Mouse (Mus musculus) thymus, postnatal 0 days (tissue): Measurements from ENCODE around the gene Pde9a. TPM values are rescaled to one million over a fixed set of nuclear protein-coding genes. Genes with fewer than 3 reads are reported as not detected.
"Not testable (repeated sequence)": the region's sequence is repeated elsewhere in the genome, so short reads cannot be mapped to it uniquely, and the experiment has no call there.

Experiments used
- DNase-seq: peaks from one replicate; pipeline ENCODE4 v3.0.0-alpha.2; 2015; ENCODE audit warnings: low spot score
- polyA plus RNA-seq: library from polyadenylated mRNA; unstranded; fragments of >200 nt; fragmentation: Nextera tagmentation; extraction: Ambion mirVana; gene quantifications from 2 replicates; pipeline ENCODE4 v1.2.1, GENCODE M21; 2015

The Pde9a gene
- 1.4 and 1.6 TPM in 2 replicates for polyA plus RNA-seq

- DNase-seq = peak; percentile 36
Observed at GRCm38 (mm10) chr17:31385671-31386665, at the start of gene Pde9a. Pde9a (plus strand) TSS chr17:31386210.

- DNase-seq = no peak
Observed at GRCm38 (mm10) chr17:31339769-31340168, 46.2 kb upstream of the Pde9a start.

- DNase-seq = no peak
Observed at GRCm38 (mm10) chr17:31342191-31342590, 43.8 kb upstream of the Pde9a start.

- DNase-seq = peak; percentile 81
Observed at GRCm38 (mm10) chr17:31344172-31344801, 41.7 kb upstream of the Pde9a start.

- DNase-seq = no peak
Observed at GRCm38 (mm10) chr17:31344816-31345215, 41.2 kb upstream of the Pde9a start.

- DNase-seq = no peak
Observed at GRCm38 (mm10) chr17:31348129-31348528, 37.9 kb upstream of the Pde9a start.

GRCm38 (mm10) chr17:31349388-31349787 is 36.6 kb upstream of the Pde9a start:
- no peak for DNase-seq

GRCm38 (mm10) chr17:31351984-31352383 is 34.0 kb upstream of the Pde9a start:
- DNase-seq = no peak

GRCm38 (mm10) chr17:31353255-31353654 is 32.8 kb upstream of the Pde9a start:
- DNase-seq = no peak

- DNase-seq = not testable (repeated sequence)
Observed at GRCm38 (mm10) chr17:31354684-31355083, 31.3 kb upstream of the Pde9a start.

- DNase-seq = no peak
Observed at GRCm38 (mm10) chr17:31355792-31356502, 30.1 kb upstream of the Pde9a start.

GRCm38 (mm10) chr17:31360582-31360981 is 25.4 kb upstream of the Pde9a start:
- no peak for DNase-seq

- no peak for DNase-seq
Observed at GRCm38 (mm10) chr17:31365586-31366166, 20.3 kb upstream of the Pde9a start.

GRCm38 (mm10) chr17:31370221-31370620 is 15.8 kb upstream of the Pde9a start:
- DNase-seq = no peak

- DNase-seq = no peak
Observed at GRCm38 (mm10) chr17:31370931-31371330, 15.1 kb upstream of the Pde9a start.

- peak; percentile 65 for DNase-seq
Observed at GRCm38 (mm10) chr17:31377961-31378360, 8.0 kb upstream of the Pde9a start.

- DNase-seq = no peak
Observed at GRCm38 (mm10) chr17:31378361-31378761, 7.6 kb upstream of the Pde9a start.

- no peak for DNase-seq
Observed at GRCm38 (mm10) chr17:31379086-31379485, 6.9 kb upstream of the Pde9a start.

GRCm38 (mm10) chr17:31379863-31380262 is 6.1 kb upstream of the Pde9a start:
- DNase-seq = no peak

- no peak for DNase-seq
Observed at GRCm38 (mm10) chr17:31383320-31383719, 2.7 kb upstream of the Pde9a start.

GRCm38 (mm10) chr17:31384968-31385627 is 912 bp upstream of the Pde9a start:
- DNase-seq = no peak
